Mouse (Mus musculus) intestine, postnatal 0 days (tissue): Measurements from ENCODE around the gene Tmem240. TPM values are rescaled to one million over a fixed set of nuclear protein-coding genes. Genes with fewer than 3 reads are reported as not detected.
A peak's percentile ranks its signal among the peaks of the same experiment; 100 is the strongest.
"Not testable (repeated sequence)": the region's sequence is repeated elsewhere in the genome, so short reads cannot be mapped to it uniquely, and the experiment has no call there.

Experiments
- ATAC-seq: fragments of 200-750 bp; cut with Nextera tagmentation; 2 replicates; pipeline ENCODE4 v1.8.0; 2017; ENCODE audit warnings: mild to moderate bottlenecking, moderate TSS enrichment, moderate library complexity
- H3K27ac ChIP-seq: fragments of 300-500 bp; sonication (generic); 2 replicates; pipeline ENCODE4 v1.5.1; 2014; ENCODE audit warnings: mild to moderate bottlenecking, low read depth, low read length, moderate library complexity
- H3K27me3 ChIP-seq: fragments of 300-500 bp; sonication (generic); replicated peaks from 2 replicates; pipeline ENCODE4 v1.6.1; 2014; ENCODE audit warnings: low read length, mixed read lengths; ENCODE audit not compliant: control insufficient read depth, insufficient read depth
- H3K36me3 ChIP-seq: fragments of 300-500 bp; sonication (generic); 2 replicates; pipeline ENCODE4 v1.6.1; 2014; ENCODE audit warnings: mild to moderate bottlenecking, moderate library complexity; ENCODE audit not compliant: control insufficient read depth, insufficient read depth
- H3K4me1 ChIP-seq: fragments of 300-500 bp; sonication (generic); replicated peaks from 2 replicates; pipeline ENCODE4 v1.6.1; 2014; ENCODE audit warnings: antibody characterized with exemption, low read length, mixed read lengths; ENCODE audit not compliant: control insufficient read depth, insufficient read depth
- H3K4me2 ChIP-seq: fragments of 300-500 bp; sonication (generic); replicated peaks from 2 replicates; pipeline ENCODE4 v1.6.1; 2014; ENCODE audit warnings: low read depth, mild to moderate bottlenecking, moderate library complexity
- H3K4me3 ChIP-seq: fragments of 300-500 bp; sonication (generic); 2 replicates; pipeline ENCODE4 v1.5.1; 2014; ENCODE audit warnings: low read depth, low read length
- H3K9ac ChIP-seq: fragments of 300-500 bp; sonication (generic); 2 replicates; pipeline ENCODE4 v1.6.1; 2014; ENCODE audit warnings: mild to moderate bottlenecking, low read depth, low read length
- H3K9me3 ChIP-seq: fragments of 300-500 bp; sonication (generic); 2 replicates; pipeline ENCODE4 v1.6.1; 2016; ENCODE audit warnings: mixed run types; ENCODE audit not compliant: control insufficient read depth
- CTCF ChIP-seq: sonication (generic); IDR thresholded peaks from 2 replicates; pipeline ENCODE4 v1.5.1; 2016; ENCODE audit warnings: low read depth, mild to moderate bottlenecking, control low read depth, antibody characterized with exemption, moderate library complexity
- WGBS: fragments of 180-500 bp; shearing (Covaris S2); extraction: QIAGEN DNeasy Blood & Tissue Kit; methylation state at CpG from one replicate; pipeline ENCODE4 v1.1.7; 2014; 5-methylcytosine and 5-hydroxymethylcytosine counted together
- microRNA-seq: library from miRNA; unstranded; fragments of <30 nt; microRNA quantifications from one replicate; pipeline ENCODE4, GENCODE M21; 2016
- polyA plus RNA-seq: library from polyadenylated mRNA; unstranded; fragments of >200 nt; fragmentation: Nextera tagmentation; extraction: Ambion mirVana; gene quantifications from 2 replicates; pipeline ENCODE4 v1.2.1, GENCODE M21; 2015

Tmem240 gene
- polyA plus RNA-seq, 1 experiment from 2014 or later: 0.13 TPM

GRCm38 (mm10) chr4:155785819-155786218 lies 51.2 kb downstream of the Tmem240 start, which contains the start of gene Tmem88b:
Gene Tmem88b, minus strand, starts transcription at chr4:155785874.
- H3K36me3 ChIP-seq: no peaks in the 10 kb centered on the region
- peak; percentile 64 for TF ChIP-seq CTCF
- H3K27me3 ChIP-seq: no peaks in the 10 kb centered on the region
- 0 out of 2 replicates have a peak within 1 kb of the TSS, but pooled peaks have one; percentile 74 for H3K9ac ChIP-seq
- H3K27ac ChIP-seq: peak within 1 kb of the TSS; percentile 98; the same call in 1 of the 2 replicates
- peak within 1 kb of the TSS; percentile 90 for H3K4me2 ChIP-seq
- no peaks in the 10 kb centered on the region for H3K9me3 ChIP-seq
- WGBS: 49% methylated on average over 5 of the region's 5 CpGs
- H3K4me3 ChIP-seq: peak within 1 kb of the TSS; percentile 70; the same call in 1 of the 2 replicates
- peaks cover 6% of the 10 kb centered on the region for H3K4me1 ChIP-seq
- ATAC-seq: no peak

- TF ChIP-seq CTCF: no peak
- no peaks in the 10 kb centered on the region for H3K27me3 ChIP-seq
- no peak overlapping the region for H3K4me3 ChIP-seq
- no peak overlapping the region for H3K27ac ChIP-seq
- no peak overlapping the region for H3K9ac ChIP-seq
- peaks cover 6% of the 10 kb centered on the region for H3K4me1 ChIP-seq
- H3K36me3 ChIP-seq: no peaks in the 10 kb centered on the region
- no peak overlapping the region for H3K4me2 ChIP-seq
- no peak for ATAC-seq
- H3K9me3 ChIP-seq: no peaks in the 10 kb centered on the region
- 61% methylated on average over 3 of the region's 3 CpGs for WGBS
Observed at GRCm38 (mm10) chr4:155788300-155788699, 53.7 kb downstream of the Tmem240 start.

- not testable (repeated sequence) for H3K36me3 ChIP-seq, H3K9me3 ChIP-seq, H3K9ac ChIP-seq, H3K27me3 ChIP-seq, ATAC-seq, H3K4me3 ChIP-seq, H3K27ac ChIP-seq, H3K4me2 ChIP-seq, H3K4me1 ChIP-seq
- 79% methylated on average over 4 of the region's 4 CpGs for WGBS
Observed at GRCm38 (mm10) chr4:155788833-155789232, 54.2 kb downstream of the Tmem240 start.

GRCm38 (mm10) chr4:155790021-155790489 lies 55.5 kb downstream of the Tmem240 start, which contains the start of gene Ankrd65:
Gene Ankrd65, plus strand, starts transcription at chr4:155790439.
- ATAC-seq: no peak
- Histone ChIP-seq H3K27me3 (no peaks in the 10 kb centered on the region), H3K36me3 (no peaks in the 10 kb centered on the region), H3K4me3 (no peak within 1 kb of the TSS), H3K4me2 (no peak within 1 kb of the TSS), H3K27ac (no peak within 1 kb of the TSS), H3K9me3 (no peaks in the 10 kb centered on the region), H3K4me1 (peaks cover 3% of the 10 kb centered on the region), H3K9ac (no peak within 1 kb of the TSS)
- no peak for TF ChIP-seq CTCF
- 87% methylated on average over 3 of the region's 3 CpGs for WGBS

Small RNAs within 50 kb of the gene (microRNA-seq; reads per million reads assigned to microRNA genes)
- gene Gm27743: not detected

Other genes starting within 250 kb of the Tmem240 start
- gene Gnb1, start 243.4 kb upstream of the Tmem240 start, polyA plus RNA-seq: 336 and 354 TPM in 2 replicates
- gene Nadk, start 172.4 kb upstream of the Tmem240 start, polyA plus RNA-seq: 46.7 and 49.2 TPM in 2 replicates
- gene Slc35e2, start 133.4 kb upstream of the Tmem240 start, polyA plus RNA-seq: 5.1 and 6.1 TPM in 2 replicates
- gene Cdk11b, start 109.9 kb upstream of the Tmem240 start, polyA plus RNA-seq: 60.3 and 73.0 TPM in 2 replicates
- gene Gm10563, start 89.4 kb upstream of the Tmem240 start, polyA plus RNA-seq: not detected in 2 replicates
- 31.3 and 37.0 TPM in 2 replicates for gene Mmp23, start 81.4 kb upstream of the Tmem240 start, polyA plus RNA-seq
- gene Mib2, start 65.6 kb upstream of the Tmem240 start, polyA plus RNA-seq: 8.2 and 10.5 TPM in 2 replicates
- 5.5 and 6.2 TPM in 2 replicates for gene Fndc10, start 40.5 kb upstream of the Tmem240 start, polyA plus RNA-seq
- gene Ssu72, start 30.0 kb upstream of the Tmem240 start, polyA plus RNA-seq: 167 and 171 TPM in 2 replicates
- 39.6 and 40.4 TPM in 2 replicates for gene Atad3a, start 26.3 kb downstream of the Tmem240 start, polyA plus RNA-seq
- 17.4 and 17.8 TPM in 2 replicates for gene Vwa1, start 39.9 kb downstream of the Tmem240 start, polyA plus RNA-seq
- 0.64 and 0.68 TPM in 2 replicates for gene Tmem88b, start 51.1 kb downstream of the Tmem240 start, polyA plus RNA-seq
- gene Ankrd65, start 55.6 kb downstream of the Tmem240 start, polyA plus RNA-seq: not detected in 2 replicates
- gene Mrpl20, start 68.1 kb downstream of the Tmem240 start, polyA plus RNA-seq: 203 and 212 TPM in 2 replicates
- gene Ccnl2, start 77.7 kb downstream of the Tmem240 start, polyA plus RNA-seq: 54.7 and 65.1 TPM in 2 replicates
- 152 and 153 TPM in 2 replicates for gene Aurkaip1, start 96.5 kb downstream of the Tmem240 start, polyA plus RNA-seq
- 38.5 and 39.9 TPM in 2 replicates for gene Mxra8, start 104.9 kb downstream of the Tmem240 start, polyA plus RNA-seq
- 6.3 and 6.5 TPM in 2 replicates for gene Dvl1, start 112.6 kb downstream of the Tmem240 start, polyA plus RNA-seq
- 0.16 and 0.22 TPM in 2 replicates for gene Tas1r3, start 128.6 kb downstream of the Tmem240 start, polyA plus RNA-seq
- 17.4 and 19.2 TPM in 2 replicates for gene Cptp, start 134.6 kb downstream of the Tmem240 start, polyA plus RNA-seq
- 19.9 and 20.9 TPM in 2 replicates for gene Ints11, start 134.7 kb downstream of the Tmem240 start, polyA plus RNA-seq
- 23.6 and 23.8 TPM in 2 replicates for gene Pusl1, start 157.0 kb downstream of the Tmem240 start, polyA plus RNA-seq
- 4.4 TPM in 2 replicates for gene Acap3, start 157.0 kb downstream of the Tmem240 start, polyA plus RNA-seq
- gene Ube2j2, start 209.0 kb downstream of the Tmem240 start, polyA plus RNA-seq: 101 and 104 TPM in 2 replicates
- 129 and 138 TPM in 2 replicates for gene C1qtnf12, start 227.5 kb downstream of the Tmem240 start, polyA plus RNA-seq